Mouse (Mus musculus): Measurements from ENCODE around the gene Dnmt1. TPM values are rescaled to one million over a fixed set of nuclear protein-coding genes. Genes with fewer than 3 reads are reported as not detected.

Dnmt1 gene
- polyA plus RNA-seq, 1 experiment, result 152 TPM

DNA sequence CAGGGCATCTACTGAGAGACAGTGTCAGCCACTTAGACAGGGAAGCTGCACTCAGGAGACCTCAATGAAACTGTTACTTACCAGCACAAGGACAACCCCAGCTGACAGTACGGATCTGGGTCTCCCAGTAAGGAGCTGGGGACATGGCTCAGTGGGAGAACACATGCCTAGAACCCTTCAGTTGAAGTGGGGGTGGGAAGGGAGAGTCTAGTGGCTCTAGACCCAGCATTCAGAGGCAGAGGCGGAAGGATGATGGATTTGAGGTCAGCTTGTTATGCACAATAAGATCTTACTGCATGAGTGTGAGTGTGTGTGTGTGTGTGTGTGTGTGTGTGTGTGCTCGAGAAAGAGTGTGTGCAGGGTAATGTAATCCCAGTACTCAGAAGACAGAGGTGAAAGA lies 22.5 kb upstream of the Dnmt1 start:
- TF ChIP-seq GATA1 (IDR thresholded peaks at IDR 0.05; ENCODE audit: low read length), result no peak

- no peak for TF ChIP-seq GATA1 (IDR thresholded peaks at IDR 0.05; ENCODE audit: low read length)
These were observed 20.1 kb upstream of the Dnmt1 start for GRCm38 (mm10) chr9:20979769-20980168.

DNA sequence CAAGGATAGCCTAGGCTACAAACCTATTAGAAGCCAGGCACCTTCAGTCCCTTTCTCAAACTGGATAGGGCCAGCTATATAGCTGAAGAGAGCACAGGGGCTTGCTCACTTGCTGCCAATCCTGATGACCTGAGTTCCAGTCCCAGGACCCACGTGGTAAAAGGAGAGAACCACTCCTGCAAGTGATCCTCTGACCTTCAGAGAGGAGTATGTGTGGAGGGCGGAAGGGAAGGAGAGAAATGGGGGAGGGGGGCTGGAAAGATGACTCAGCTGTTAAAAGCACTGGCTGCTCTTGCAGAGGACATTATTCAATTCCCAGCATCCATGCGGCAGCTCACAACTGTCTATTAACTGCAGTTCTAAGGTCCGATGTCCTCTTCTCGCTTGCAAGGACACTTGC lies 19.5 kb upstream of the Dnmt1 start:
- no peak for TF ChIP-seq GATA1 (IDR thresholded peaks at IDR 0.05; ENCODE audit: low read length)

GRCm38 (mm10) chr9:20978409-20979095 lies 18.9 kb upstream of the Dnmt1 start:
- TF ChIP-seq GATA1 (IDR thresholded peaks at IDR 0.05; ENCODE audit: low read length), result no peak

DNA sequence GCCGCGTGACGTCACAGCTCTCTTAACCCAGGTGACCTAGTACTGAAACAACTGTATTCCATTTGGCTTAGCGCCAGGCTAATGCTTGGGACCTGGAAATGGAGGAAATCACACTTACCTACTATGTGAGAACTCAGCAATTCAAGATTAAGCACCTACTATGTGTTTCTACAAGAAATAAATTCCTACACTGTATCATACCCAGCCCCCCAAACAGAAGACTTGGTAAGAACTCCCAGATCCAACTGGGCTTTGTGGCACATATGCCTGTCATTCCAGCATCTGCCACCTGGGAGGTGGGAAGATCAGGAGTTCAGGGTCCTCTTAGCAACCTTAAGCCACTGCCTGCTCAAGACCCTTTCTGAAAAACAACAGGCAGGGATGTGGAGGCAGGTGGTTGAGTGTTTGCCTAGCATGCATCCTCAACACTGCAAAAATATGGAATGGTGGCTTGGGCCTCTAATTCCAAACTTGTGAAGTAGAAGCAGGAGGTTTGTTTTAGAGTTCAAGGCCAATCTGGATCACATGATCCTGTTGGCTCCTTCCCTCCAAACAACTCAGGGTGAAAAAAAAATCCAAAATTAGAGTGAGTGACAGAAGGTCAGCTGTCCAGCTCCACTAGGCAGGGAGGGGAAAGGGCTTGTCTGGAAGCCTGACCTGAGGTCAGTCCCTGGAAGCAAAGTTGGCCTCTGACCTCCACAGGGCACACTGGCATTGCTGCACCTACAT lies 17.4 kb upstream of the Dnmt1 start:
- no peak for TF ChIP-seq GATA1 (IDR thresholded peaks at IDR 0.05; ENCODE audit: low read length)

GRCm38 (mm10) chr9:20976216-20976960 lies 16.7 kb upstream of the Dnmt1 start, which contains the start of gene S1pr2:
TSS of gene S1pr2 (minus strand) at chr9:20976781.
- TF ChIP-seq GATA1 (IDR thresholded peaks at IDR 0.05; ENCODE audit: low read length), result no peak

- no peak for TF ChIP-seq GATA1 (IDR thresholded peaks at IDR 0.05; ENCODE audit: low read length)
These were observed 15.9 kb upstream of the Dnmt1 start for GRCm38 (mm10) chr9:20975431-20976215.

DNA sequence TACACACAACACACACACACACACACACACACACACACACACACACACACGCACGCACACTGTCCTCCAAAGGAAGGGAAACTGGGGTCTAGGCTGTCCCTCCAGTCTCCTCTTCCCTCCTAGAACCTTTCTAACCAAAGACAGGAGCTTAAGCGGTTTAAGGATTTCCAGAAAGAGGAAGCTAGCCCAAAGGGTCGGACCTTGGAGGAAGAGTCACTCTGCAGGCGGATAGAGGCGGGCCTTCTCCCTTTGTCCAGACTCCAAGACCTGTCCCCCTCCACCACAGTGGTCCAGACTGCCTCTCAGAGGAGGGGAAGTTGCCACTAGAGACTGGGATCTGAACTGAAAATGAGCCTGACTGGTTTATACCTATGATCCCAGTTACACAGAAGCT lies 14.0 kb upstream of the Dnmt1 start:
- no peak for TF ChIP-seq GATA1 (IDR thresholded peaks at IDR 0.05; ENCODE audit: low read length)

- TF ChIP-seq GATA1 (IDR thresholded peaks at IDR 0.05; ENCODE audit: low read length), result no peak
These were observed 13.5 kb upstream of the Dnmt1 start for GRCm38 (mm10) chr9:20973001-20973681.

DNA sequence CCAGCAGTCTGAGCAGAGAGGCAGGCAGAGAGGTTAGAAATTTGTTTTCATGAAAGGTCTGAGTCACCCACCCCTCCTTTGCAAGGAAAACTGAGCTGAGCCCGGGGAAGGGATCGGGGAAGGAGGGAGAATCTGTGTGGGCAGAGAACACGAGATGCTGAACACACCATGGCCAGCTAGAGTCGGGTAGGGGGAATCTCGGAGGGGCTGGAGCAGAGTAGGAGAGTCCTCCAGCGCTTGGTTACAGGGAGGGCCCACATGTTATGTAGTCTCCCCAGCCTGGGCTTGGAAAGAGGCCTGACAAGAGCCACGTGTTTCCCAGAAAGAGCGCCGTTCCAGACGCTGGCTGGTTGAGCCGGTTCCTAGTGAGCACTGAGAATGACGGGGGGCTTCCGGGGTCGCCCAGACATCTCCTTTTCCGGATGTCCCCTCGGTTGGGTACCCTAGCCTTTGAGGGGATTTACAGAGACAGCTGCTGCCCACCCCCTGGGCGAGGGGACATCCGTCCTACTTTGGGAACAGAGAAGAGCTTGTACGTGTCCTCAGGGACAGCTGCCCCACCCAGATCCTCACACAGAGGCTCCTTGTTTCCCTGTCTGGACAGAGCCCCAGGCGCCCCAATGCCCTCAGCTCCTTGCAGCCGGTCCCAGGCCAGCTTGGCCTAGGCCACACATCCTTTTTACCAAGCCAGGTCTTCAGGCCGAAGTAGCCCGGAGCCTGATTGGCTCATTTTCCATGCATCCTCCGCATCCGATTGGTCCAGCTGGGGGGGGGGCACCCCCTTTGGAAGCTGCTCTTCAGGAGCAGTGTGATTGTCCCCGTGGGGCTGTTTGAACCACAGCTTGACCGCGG lies 12.7 kb upstream of the Dnmt1 start:
- no peak for TF ChIP-seq GATA1 (IDR thresholded peaks at IDR 0.05; ENCODE audit: low read length)

DNA sequence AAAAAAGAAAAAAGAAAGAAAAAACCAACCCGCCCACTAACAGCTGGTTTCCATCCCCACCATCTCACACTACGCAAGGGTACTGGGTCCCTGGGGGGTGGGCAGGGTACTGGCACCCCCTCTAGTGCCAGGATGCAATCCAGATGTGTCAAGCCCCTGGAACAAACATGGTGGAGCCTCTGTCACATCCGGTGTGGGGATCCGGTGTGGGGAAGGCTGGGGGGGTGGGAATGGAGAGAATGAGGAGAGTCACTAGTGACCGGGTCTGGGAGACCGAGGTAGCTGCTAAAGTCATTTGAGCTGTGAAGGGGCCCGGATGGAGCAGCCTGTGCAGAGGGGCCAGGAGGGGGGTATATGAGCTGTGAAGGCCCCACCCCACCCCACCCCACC lies 12.1 kb upstream of the Dnmt1 start:
- TF ChIP-seq GATA1 (IDR thresholded peaks at IDR 0.05; ENCODE audit: low read length), result no peak

DNA sequence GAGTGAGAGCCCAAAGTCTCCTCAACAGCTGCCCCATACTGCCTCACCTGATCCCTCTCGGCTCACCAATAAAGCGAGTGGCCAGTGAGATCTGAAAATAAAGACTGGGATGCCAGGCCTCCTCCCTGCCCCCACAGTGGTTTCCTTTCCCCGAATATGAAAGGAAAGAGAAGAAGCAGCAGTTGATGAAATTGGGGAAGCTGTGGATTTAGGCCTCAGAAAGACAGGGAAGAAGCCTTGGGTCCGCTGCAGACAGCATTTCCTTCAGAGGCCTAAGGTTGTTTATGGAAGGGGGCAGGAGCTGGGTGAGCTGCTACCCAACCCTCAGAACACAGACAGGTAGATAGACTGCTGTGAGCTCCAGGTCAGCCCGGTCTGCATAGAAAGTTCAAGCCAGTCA lies 7.1 kb upstream of the Dnmt1 start:
- no peak for TF ChIP-seq GATA1 (IDR thresholded peaks at IDR 0.05; ENCODE audit: low read length)

- no peak for TF ChIP-seq GATA1 (IDR thresholded peaks at IDR 0.05; ENCODE audit: low read length)
These were observed 6.3 kb upstream of the Dnmt1 start for GRCm38 (mm10) chr9:20966008-20966407.

GRCm38 (mm10) chr9:20965606-20966005 lies 5.9 kb upstream of the Dnmt1 start:
- TF ChIP-seq GATA1 (IDR thresholded peaks at IDR 0.05; ENCODE audit: low read length), result no peak
